Mouse (Mus musculus) embryonic fibroblast, embryonic 13.5 days (primary cell): Measurements from ENCODE around the gene Cpeb4. TPM values are rescaled to one million over a fixed set of nuclear protein-coding genes. Genes with fewer than 3 reads are reported as not detected.
"Not testable (repeated sequence)": the region's sequence is repeated elsewhere in the genome, so short reads cannot be mapped to it uniquely, and the experiment has no call there.

Source experiments
- H3K27ac ChIP-seq: 2 replicates; pipeline ENCODE4 v1.5.1; 2012; ENCODE audit warnings: low read length, control low read depth, inconsistent platforms; ENCODE audit not compliant: insufficient read depth
- H3K4me1 ChIP-seq: 2 replicates; pipeline ENCODE4 v1.6.1; 2011; ENCODE audit warnings: low read length; ENCODE audit not compliant: control insufficient read depth, insufficient read depth
- H3K4me3 ChIP-seq: 2 replicates; pipeline ENCODE4 v1.5.1; 2011; ENCODE audit warnings: mild to moderate bottlenecking, control low read depth, low read length; ENCODE audit not compliant: insufficient read depth
- CTCF ChIP-seq: IDR thresholded peaks from 2 replicates; pipeline ENCODE4 v1.5.1; 2011; ENCODE audit warnings: mild to moderate bottlenecking, control low read depth, low read length, moderate library complexity, borderline replicate concordance; ENCODE audit not compliant: insufficient read depth
- POLR2A ChIP-seq: IDR thresholded peaks from 2 replicates; pipeline ENCODE4 v1.6.1; 2011; ENCODE audit warnings: low read depth, mild to moderate bottlenecking, control low read depth, low read length, moderate library complexity
- polyA plus RNA-seq: library from polyadenylated mRNA; stranded (reverse); fragments of >200 nt; gene quantifications from 2 replicates; pipeline ENCODE4 v1.2.4, GENCODE M21; 2011; ENCODE audit warnings: low read depth; ENCODE audit not compliant: missing spikeins, insufficient read length

The Cpeb4 gene
- polyA plus RNA-seq, 1 experiment: 19.5 TPM

DNA sequence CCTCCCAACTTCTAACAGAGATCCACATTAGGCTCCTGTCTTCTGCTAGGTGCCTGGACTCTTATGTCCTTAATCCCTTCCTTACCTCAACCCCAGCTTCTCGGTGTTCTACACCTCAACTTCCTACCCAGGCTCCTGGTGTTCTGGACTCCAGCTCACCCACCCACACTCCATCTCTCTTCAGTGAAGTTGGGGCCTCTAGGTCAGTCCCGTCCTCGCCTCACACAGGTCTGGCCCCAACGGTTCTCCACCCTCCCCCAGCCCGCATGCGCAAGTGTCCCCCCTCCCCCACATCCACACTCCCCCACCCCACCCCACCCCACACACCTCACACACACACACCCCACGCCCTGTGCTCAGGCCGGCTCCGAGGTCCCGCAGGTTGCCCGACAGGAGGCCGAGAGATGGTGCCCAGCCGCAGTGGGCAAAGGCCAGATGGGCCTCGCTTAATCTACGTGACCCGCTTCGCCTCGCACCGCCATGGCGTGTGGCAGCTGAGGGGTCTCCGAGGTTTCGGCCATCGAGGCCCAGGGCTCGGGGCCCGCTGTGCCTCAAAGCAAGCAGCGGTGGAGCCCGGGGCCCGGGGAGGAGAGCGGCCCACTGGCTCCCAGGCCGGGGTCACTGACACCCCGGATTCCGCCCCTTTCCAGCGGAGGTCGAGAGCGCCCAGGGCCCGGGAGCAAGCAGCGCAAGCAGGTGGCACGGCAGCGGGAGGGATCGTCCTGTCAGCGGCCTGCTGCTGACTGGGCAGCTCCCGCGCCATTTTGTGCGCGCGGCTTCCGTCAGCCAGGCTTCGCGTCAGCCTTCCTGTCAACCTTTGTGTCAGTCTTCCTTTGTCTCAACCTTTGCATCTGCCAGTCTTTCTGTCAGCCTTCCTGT is 93.5 kb downstream of the Cpeb4 start, which contains the start of gene 4930524B15Rik:
Gene 4930524B15Rik (plus strand): TSS at position 337 of the 879 bp plus-strand sequence.
- H3K27ac ChIP-seq: no peak within 1 kb of the TSS
- H3K4me3 ChIP-seq: no peak within 1 kb of the TSS
- H3K4me1 ChIP-seq: no peaks in the 10 kb centered on the region
- TF ChIP-seq POLR2A (no peak), CTCF (no peak)

DNA sequence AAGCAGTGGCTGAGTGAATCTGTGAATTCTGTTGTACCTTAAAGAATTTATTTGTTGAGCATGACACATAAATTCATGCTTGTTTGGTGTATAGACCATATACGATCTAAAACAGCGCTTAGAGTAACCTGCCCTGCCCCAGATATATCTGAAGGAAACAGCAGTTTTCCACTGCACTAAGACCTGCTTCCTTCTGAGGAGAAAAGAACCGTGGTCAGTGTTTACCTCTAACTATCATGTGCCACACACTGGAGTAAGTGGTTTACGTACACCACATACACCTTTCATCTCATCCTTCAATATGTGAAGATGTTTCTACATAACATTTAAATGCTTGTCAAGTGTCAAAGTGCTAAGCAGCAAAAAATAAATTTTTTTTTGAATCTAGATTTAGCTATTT is 102.1 kb downstream of the Cpeb4 start:
- Histone ChIP-seq H3K4me1 (no peaks in the 10 kb centered on the region), H3K27ac (no peak overlapping the region), H3K4me3 (no peak overlapping the region)
- TF ChIP-seq POLR2A: no peak
- no peak for TF ChIP-seq CTCF

DNA sequence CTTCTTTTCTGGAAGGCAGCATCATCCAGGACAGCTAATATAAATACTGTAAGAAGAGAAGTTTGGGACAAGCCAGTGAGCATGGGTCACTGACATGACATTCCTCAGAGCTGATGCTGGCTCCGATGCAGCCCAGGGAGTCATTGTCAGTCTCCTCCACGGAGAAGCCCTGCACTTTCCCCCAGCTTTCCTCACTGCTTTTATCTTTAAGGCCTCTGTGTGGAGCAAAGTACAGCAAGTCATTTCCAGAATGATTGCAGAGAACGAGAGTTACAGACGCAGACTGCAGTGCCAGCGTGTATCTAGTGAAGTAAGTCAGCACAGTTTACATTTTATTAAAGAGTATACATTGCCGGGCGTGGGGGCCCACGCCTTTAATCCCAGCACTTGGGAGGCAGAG is 102.8 kb downstream of the Cpeb4 start:
- Histone ChIP-seq H3K4me1 (no peaks in the 10 kb centered on the region), H3K27ac (no peak overlapping the region), H3K4me3 (no peak overlapping the region)
- TF ChIP-seq CTCF (no peak), POLR2A (no peak)

DNA sequence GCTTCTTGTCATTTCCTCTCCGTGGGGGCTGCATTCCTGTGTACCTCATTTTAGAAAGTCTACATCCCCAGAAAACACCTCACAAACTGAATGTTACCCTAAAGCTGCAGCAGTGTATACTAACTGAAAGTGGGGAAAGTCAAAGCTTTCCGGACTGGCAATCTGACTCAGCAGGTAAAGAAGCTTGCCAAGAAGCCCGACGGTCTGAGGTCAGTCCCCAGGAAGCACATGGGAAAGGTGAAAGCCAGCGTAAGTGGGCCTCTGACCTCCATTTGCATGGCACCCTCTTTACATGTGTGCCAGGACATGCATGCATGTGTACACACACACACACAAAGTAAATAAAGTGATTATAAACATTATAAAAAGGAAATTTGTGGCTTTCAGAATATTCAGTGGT is 103.7 kb downstream of the Cpeb4 start:
- Histone ChIP-seq H3K27ac (no peak overlapping the region), H3K4me1 (no peaks in the 10 kb centered on the region), H3K4me3 (no peak overlapping the region)
- TF ChIP-seq POLR2A: no peak
- TF ChIP-seq CTCF: no peak

DNA sequence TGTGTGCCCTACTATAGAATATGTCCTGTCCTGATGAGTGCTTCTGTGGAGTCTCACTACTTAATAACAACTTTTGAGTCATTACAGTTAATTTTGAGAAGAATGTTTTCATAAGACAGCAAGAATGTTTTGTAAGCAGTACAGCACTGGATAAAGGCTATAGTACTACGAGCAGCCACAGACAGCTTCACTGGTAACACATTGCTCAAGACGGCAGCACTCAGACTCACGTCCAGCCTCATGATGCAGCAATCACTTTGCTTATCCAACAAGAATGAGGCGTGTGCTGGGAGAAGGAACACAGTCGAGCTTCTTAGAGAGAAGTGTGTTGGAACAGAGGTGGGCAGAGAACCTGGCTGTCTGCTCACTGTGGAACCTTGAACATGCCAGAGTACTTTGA is 104.1 kb downstream of the Cpeb4 start:
- TF ChIP-seq POLR2A (no peak), CTCF (no peak)
- Histone ChIP-seq H3K27ac (no peak overlapping the region), H3K4me3 (no peak overlapping the region), H3K4me1 (no peaks in the 10 kb centered on the region)

DNA sequence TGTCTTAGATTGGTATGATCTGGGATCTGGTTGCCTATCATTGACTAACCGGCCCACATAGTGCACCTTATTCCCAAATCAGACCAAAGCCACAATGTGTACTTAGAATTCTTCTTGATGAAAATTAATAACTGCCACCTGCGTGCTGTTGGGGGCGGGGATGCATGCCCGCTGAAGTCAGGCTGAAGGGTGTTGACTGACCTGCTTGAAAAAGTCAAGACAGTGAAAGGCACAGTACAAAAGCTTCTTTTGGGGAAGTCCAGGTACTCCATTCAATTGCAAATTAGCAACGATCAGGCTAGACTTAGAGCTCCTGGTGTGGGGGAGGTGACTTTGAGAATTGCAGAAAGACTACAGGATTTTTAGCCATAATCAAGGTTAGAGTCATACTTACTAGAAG is 108.1 kb downstream of the Cpeb4 start:
- H3K27ac ChIP-seq: not testable (repeated sequence)

DNA sequence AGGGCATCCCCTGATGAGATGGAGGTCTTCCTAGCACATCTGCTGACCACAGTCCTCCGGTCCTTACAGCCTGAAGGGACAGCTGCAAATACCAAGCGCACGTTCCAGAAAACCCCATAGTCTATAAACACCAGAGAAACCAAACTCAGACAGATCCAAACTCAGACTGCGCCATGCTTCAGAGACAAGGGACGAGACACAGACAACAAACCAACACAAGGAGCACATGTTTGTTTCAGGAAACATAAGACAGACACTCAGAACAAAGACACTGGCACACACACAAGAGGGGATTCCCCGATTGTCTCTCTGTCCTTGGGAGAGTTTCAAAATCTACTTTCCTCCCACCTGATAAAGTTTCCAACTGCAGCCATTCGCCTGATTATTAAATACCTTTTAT is 109.8 kb downstream of the Cpeb4 start:
- no peak overlapping the region for H3K27ac ChIP-seq
- TF ChIP-seq CTCF (no peak), POLR2A (no peak)
- H3K4me3 ChIP-seq: no peak overlapping the region
- H3K4me1 ChIP-seq: no peaks in the 10 kb centered on the region

More for the DNA sequence above, 108.1 kb downstream of the Cpeb4 start:
- H3K4me1 ChIP-seq, H3K4me3 ChIP-seq: not testable (repeated sequence)

DNA sequence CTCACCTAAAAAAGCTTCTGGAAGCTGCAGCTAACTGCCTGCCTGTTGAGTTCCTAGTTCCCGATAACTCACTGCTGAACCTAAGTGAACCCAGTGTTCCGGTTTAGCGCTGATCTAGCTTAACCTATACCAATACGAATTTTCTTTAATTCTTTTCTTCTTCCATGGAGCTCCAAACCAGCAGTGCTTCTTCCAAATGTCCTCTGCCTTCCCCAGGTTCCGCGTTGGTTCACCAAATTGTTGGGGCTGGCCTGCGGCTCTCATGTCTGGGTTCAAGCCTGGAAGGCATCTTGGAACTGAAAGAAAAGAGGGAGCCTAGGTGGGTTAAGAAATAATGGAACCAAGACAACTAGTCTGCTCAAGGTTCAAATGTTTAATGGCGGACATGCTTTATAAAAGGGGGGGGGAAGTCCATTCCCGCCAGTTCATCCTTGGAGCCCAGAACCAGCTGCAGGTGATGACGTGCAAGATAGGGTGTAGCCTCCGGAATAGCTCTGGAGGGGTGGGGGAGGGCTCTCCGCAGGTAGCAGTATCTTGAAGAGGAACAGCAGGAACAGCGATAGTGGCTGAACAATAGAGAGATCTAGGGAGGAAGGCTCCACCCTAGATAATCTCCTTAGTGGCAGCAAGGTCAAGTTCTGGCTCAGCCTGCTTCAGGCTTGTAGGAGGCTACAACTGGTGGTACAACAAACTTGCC is 110.4 kb downstream of the Cpeb4 start:
- not testable (repeated sequence) for H3K4me1 ChIP-seq, H3K4me3 ChIP-seq, H3K27ac ChIP-seq

DNA sequence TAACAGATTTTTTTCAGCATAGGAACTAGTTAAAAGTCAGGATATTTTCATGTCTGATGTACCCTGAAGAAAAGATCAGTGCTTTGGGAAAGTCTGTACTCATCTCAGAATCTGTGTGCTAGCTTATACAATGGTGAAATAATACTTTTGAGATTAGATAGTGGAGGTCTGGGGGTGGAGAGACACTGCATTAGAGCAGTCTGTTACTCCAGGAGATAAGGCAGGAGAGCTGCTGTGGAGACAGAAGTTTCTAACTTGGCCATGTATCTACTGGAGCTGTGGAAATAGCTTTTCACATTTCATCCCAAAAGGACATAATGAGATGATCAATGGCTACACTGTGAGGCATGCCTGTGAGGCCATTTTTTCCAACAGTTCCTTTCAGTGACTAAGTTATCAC is 111.2 kb downstream of the Cpeb4 start:
- no peak for TF ChIP-seq CTCF
- TF ChIP-seq POLR2A: no peak

DNA sequence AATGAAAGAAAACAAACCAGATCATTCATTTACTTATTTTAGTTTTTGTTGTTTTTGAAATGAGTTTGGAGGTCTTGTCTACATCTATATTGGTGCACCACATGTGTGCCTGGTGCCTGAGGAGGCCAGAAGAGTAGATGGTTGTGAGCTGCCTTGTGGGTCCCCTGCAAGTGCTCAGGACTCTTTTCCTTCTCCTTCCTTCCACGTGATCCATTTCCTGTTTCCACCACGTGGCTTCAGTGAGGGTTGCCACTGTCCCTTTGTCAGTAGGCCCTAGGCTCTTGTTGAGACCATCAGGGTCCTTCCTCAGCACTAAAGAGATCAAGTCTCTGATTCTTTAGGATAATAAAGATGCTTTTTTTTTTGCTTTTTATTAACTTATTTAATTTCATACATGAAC is 112.8 kb downstream of the Cpeb4 start:
- TF ChIP-seq CTCF (no peak), POLR2A (no peak)
- H3K4me3 ChIP-seq: no peak overlapping the region
- H3K27ac ChIP-seq: no peak overlapping the region
- no peaks in the 10 kb centered on the region for H3K4me1 ChIP-seq

More for the DNA sequence above, 111.2 kb downstream of the Cpeb4 start:
- Histone ChIP-seq H3K27ac (no peak overlapping the region), H3K4me1 (no peaks in the 10 kb centered on the region), H3K4me3 (no peak overlapping the region)

Other genes with a start within 250 kb of the Cpeb4 start
- 46.0 and 51.2 TPM in 2 replicates for gene Bod1, start 200.3 kb upstream of the Cpeb4 start, polyA plus RNA-seq
- not detected in 2 replicates for gene 4930524B15Rik, start 93.4 kb downstream of the Cpeb4 start, polyA plus RNA-seq
- 0.77 TPM in 1 of 2 replicates, not detected in the other for gene Nsg2, start 128.3 kb downstream of the Cpeb4 start, polyA plus RNA-seq